ENCODE assay signal across 22 mouse cellular contexts in the genomic region with DNA sequence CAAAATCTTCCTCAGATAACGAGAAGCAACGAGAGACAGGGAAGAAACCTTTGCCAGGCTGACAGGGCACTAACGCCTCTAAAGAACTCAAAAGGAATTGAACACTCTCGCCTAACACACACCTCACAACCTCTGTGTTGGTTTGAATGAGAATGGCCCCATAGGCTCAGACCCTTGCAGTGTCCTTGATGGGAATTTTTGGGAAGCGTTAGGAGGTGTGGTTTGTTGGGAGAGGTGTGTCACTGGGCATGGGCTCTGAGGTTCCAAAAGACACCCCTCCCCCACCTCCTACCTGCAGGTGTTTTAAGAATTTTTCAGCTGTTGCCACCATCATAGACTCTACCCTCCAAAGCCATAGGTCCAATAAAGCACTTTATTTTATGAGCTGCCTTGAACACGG.
"Had no signal": no experiment of that assay in that cellular context is flagged by ENCODE, and none has a peak within 500 bp of the region (broad histone marks: within the 10 kb centered on the region; RNA-seq: fewer than 3 reads in every experiment).

No protein-coding gene starts in this region.

- H3K27me3 ChIP-seq: heart, embryonic 12.5 days; hindbrain, embryonic 12.5 days; liver, embryonic 12.5 days had no signal

- H3K4me2 ChIP-seq: heart, embryonic 12.5 days; hindbrain, embryonic 12.5 days; hindbrain, embryonic 14.5 days; limb, embryonic 12.5 days; liver, embryonic 12.5 days had no signal

- H3K4me1 ChIP-seq: heart, embryonic 10.5 days; heart, embryonic 12.5 days; hindbrain, embryonic 10.5 days; hindbrain, embryonic 12.5 days; liver, embryonic 12.5 days had no signal

- H3K9me3 ChIP-seq: heart, embryonic 10.5 days; heart, embryonic 12.5 days; hindbrain, embryonic 10.5 days; hindbrain, embryonic 12.5 days; limb, embryonic 12.5 days; liver, embryonic 12.5 days had no signal

- H3K9ac ChIP-seq: heart, embryonic 12.5 days; hindbrain, embryonic 12.5 days; hindbrain, embryonic 14.5 days; limb, embryonic 12.5 days; liver, embryonic 12.5 days; liver, embryonic 14.5 days had no signal

- H3K36me3 ChIP-seq: hindbrain, embryonic 12.5 days had no signal

- DNase-seq: gastrocnemius, adult 2 months; gastrocnemius, postnatal 10 days; gastrocnemius, postnatal 25 days; heart, adult 18-20 months; heart, postnatal 10 days; heart, postnatal 4 days; kidney, adult 18-20 months; kidney, adult 8-10 months; kidney, postnatal 10 days; kidney, postnatal 4 days had no signal

- H3K27ac ChIP-seq: gastrocnemius, adult 2 months; heart, embryonic 10.5 days; hindbrain, embryonic 10.5 days; hindbrain, embryonic 12.5 days; hindbrain, embryonic 14.5 days; layer of hippocampus, adult 2 months; left cerebral cortex, adult 2 months; limb, embryonic 12.5 days; liver, embryonic 12.5 days; liver, embryonic 14.5 days had no signal

- ATAC-seq: hindbrain, embryonic 16.5 days; intestine, embryonic 16.5 days; liver, embryonic 12.5 days had no signal

- H3K4me3 ChIP-seq: gastrocnemius, adult 2 months; heart, embryonic 10.5 days; heart, embryonic 12.5 days; hindbrain, embryonic 10.5 days; hindbrain, embryonic 12.5 days; layer of hippocampus, adult 2 months; left cerebral cortex, adult 2 months; limb, embryonic 12.5 days; liver, embryonic 12.5 days had no signal
